Mouse (Mus musculus): ENCODE measurements around the gene Tppp3. TPM values are rescaled to one million over a fixed set of nuclear protein-coding genes. Genes with fewer than 3 reads are reported as not detected.

Tppp3 gene
- total RNA-seq, 2 experiments from 2014 or later: 88.4 to 89.4 TPM

- no peak for DNase-seq (ENCODE audit: low spot score in 2 of 2)
These were observed 37.2 kb downstream of the Tppp3 start for GRCm38 (mm10) chr8:105434136-105434535.

- DNase-seq (ENCODE audit: low spot score in 2 of 2): no peak
These were observed 37.8 kb downstream of the Tppp3 start for GRCm38 (mm10) chr8:105433511-105433910.

- DNase-seq (ENCODE audit: low spot score in 2 of 2): no peak
These were observed 38.3 kb downstream of the Tppp3 start for GRCm38 (mm10) chr8:105433021-105433420.

- DNase-seq (ENCODE audit: low spot score in 2 of 2): no peak
These were observed 39.4 kb downstream of the Tppp3 start for GRCm38 (mm10) chr8:105431743-105432515.

GRCm38 (mm10) chr8:105426878-105427277 is 44.4 kb downstream of the Tppp3 start:
- DNase-seq (ENCODE audit: low spot score in 2 of 2): no peak

- no peak for DNase-seq (ENCODE audit: low spot score in 2 of 2)
These were observed 49.3 kb downstream of the Tppp3 start for GRCm38 (mm10) chr8:105422006-105422405.

- DNase-seq (ENCODE audit: low spot score in 2 of 2): no peak
These were observed 51.5 kb downstream of the Tppp3 start for GRCm38 (mm10) chr8:105419800-105420199.

GRCm38 (mm10) chr8:105418992-105419391 is 52.3 kb downstream of the Tppp3 start:
- DNase-seq (ENCODE audit: low spot score in 2 of 2): no peak

Other genes starting within 250 kb of the Tppp3 start
- gene D230025D16Rik, start 246.4 kb downstream of the Tppp3 start, total RNA-seq (2021): 10 to 100 TPM; 33.3 to 38.1 TPM
- gene B3gnt9, start 216.4 kb downstream of the Tppp3 start, total RNA-seq (2021): 10 to 100 TPM; 10.4 to 11.3 TPM
- 10 to 100 TPM; 15.9 to 17.4 TPM for gene Tradd, start 206.9 kb downstream of the Tppp3 start, total RNA-seq (2021)
- 1 to 10 TPM; 3.2 to 3.5 TPM for gene Fbxl8, start 206.9 kb downstream of the Tppp3 start, total RNA-seq (2021)
- gene Hsf4, start 201.7 kb downstream of the Tppp3 start, total RNA-seq (2021): under 1 TPM; 0.42 to 0.53 TPM
- 1 to 10 TPM; 1.8 to 2.7 TPM for gene Nol3, start 195.4 kb downstream of the Tppp3 start, total RNA-seq (2021)
- gene 4931428F04Rik, start 181.7 kb downstream of the Tppp3 start, total RNA-seq (2021): 10 to 100 TPM in 1 of 2 experiments, 1 to 10 TPM in 1; 9.1 to 10.4 TPM
- gene Exoc3l, start 175.4 kb downstream of the Tppp3 start, total RNA-seq (2021): 10 to 100 TPM; 25.7 to 30.9 TPM
- gene E2f4, start 173.9 kb downstream of the Tppp3 start, total RNA-seq (2021): 10 to 100 TPM; 50.5 to 55.7 TPM
- gene Elmo3, start 165.9 kb downstream of the Tppp3 start, total RNA-seq (2021): 10 to 100 TPM in 1 of 2 experiments, 1 to 10 TPM in 1; 9.2 to 13.6 TPM
- 10 to 100 TPM; 14.3 to 16.3 TPM for gene Lrrc29, start 145.2 kb downstream of the Tppp3 start, total RNA-seq (2021)
- 10 to 100 TPM; 48.5 to 49.2 TPM for gene Tmem208, start 145.2 kb downstream of the Tppp3 start, total RNA-seq (2021)
- gene Fhod1, start 123.6 kb downstream of the Tppp3 start, total RNA-seq (2021): 10 to 100 TPM; 17.9 to 18.8 TPM
- 1 to 10 TPM; 5.5 to 5.8 TPM for gene Slc9a5, start 122.7 kb downstream of the Tppp3 start, total RNA-seq (2021)
- 1 to 10 TPM in 1 of 2 experiments, under 1 TPM in 1; 0.25 to 1.2 TPM for gene Plekhg4, start 98.3 kb downstream of the Tppp3 start, total RNA-seq (2021)
- not detected for gene Kctd19, start 58.0 kb downstream of the Tppp3 start, total RNA-seq (2021)
- gene Lrrc36, start 58.0 kb downstream of the Tppp3 start, total RNA-seq (2021): 1 to 10 TPM; 5.4 to 6.4 TPM
- 10 to 100 TPM; 26.2 to 28.6 TPM for gene Zdhhc1, start 25.4 kb upstream of the Tppp3 start, total RNA-seq (2021)
- gene Hsd11b2, start 47.2 kb upstream of the Tppp3 start, total RNA-seq (2021): 10 to 100 TPM in 1 of 2 experiments, 1 to 10 TPM in 1; 3.7 to 15.0 TPM
- 100 to 1,000 TPM; 103 to 113 TPM for gene Atp6v0d1, start 94.5 kb upstream of the Tppp3 start, total RNA-seq (2021)
- gene Ripor1, start 133.7 kb upstream of the Tppp3 start, total RNA-seq (2021): 10 to 100 TPM; 35.4 to 43.0 TPM
- 10 to 100 TPM; 73.8 to 94.0 TPM for gene Ctcf, start 165.0 kb upstream of the Tppp3 start, total RNA-seq (2021)
- gene Agrp, start 165.9 kb upstream of the Tppp3 start, total RNA-seq (2021): 1 to 10 TPM in 1 of 2 experiments, under 1 TPM in 1; 0.81 to 1.5 TPM
- 1 to 10 TPM; 4.5 to 4.9 TPM for gene Carmil2, start 214.7 kb upstream of the Tppp3 start, total RNA-seq (2021)
- gene Acd, start 229.6 kb upstream of the Tppp3 start, total RNA-seq (2021): 10 to 100 TPM; 32.2 to 36.0 TPM
- gene Pard6a, start 229.6 kb upstream of the Tppp3 start, total RNA-seq (2021): 10 to 100 TPM; 10.8 TPM
- gene 4933405L10Rik, start 236.1 kb upstream of the Tppp3 start, total RNA-seq (2021): not detected
- gene Enkd1, start 236.7 kb upstream of the Tppp3 start, total RNA-seq (2021): 10 to 100 TPM in 1 of 2 experiments, 1 to 10 TPM in 1; 9.8 to 11.7 TPM